Mouse (Mus musculus) activated CD4-positive, CD25-positive, alpha-beta regulatory T cell (primary cell): ENCODE data around the gene Mcat. TPM values are rescaled to one million over a fixed set of nuclear protein-coding genes. Genes with fewer than 3 reads are reported as not detected.

Source experiments
- polyA plus RNA-seq, 2 experiments: library from polyadenylated mRNA; unstranded; fragments of 100-300 nt; shearing (Covaris generic); gene quantifications; one replicate each; pipeline ENCODE4 v1.2.1; 2017

Gene Mcat
- 10 to 100 TPM; 23.3 to 26.6 TPM for polyA plus RNA-seq

GRCm38 (mm10) chr15:83563327-83563856 is at the start of gene Mcat, which contains the start of gene Tspo:
TSS of gene Mcat (minus strand) at chr15:83563787.
TSS of gene Tspo (plus strand) at chr15:83563592.

DNA sequence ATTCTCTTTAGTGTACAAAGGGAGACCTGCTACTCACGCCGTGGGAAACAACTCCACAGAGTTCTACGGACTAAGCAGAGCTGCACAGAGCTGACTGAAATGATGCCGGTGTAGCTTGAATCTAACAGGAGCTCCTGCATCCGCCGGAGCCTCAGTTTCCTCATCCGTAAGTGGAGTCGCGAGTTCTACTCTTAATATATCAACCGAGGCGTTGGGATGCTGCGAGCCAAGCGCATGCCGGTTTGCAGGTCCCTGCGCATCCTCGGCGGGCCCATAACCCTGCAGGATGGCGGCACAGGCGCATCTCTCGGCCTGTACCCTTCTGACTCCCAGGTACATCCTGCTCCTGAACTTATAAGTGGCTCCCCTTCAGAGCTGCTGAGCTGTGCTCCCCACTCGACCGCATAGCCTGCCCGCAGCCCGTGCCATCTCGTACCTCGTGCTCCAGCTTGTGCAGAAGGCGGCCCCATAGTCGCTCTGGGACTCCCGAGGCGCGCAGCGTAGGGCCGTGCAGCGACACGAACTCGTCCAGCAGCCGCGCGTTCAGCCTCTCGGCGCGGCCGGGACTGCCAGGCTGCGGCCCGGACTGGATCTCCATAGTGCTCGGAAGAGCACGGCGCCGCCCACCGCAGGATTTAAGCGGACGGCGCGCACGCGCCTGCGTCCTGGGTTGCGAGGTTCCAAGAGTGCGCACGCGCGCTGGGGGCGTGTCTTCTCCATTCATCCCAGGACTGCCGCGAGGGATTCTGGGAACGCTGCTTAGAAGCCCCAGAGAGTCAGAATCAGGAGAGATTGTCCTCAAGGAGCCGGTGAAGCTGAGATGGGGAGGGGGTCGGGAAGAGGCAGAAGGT is 31.2 kb upstream of the Mcat start, which contains the start of gene Ttll12:
Gene Ttll12 (minus strand): TSS at position 645 of the 851 bp plus-strand sequence.

DNA sequence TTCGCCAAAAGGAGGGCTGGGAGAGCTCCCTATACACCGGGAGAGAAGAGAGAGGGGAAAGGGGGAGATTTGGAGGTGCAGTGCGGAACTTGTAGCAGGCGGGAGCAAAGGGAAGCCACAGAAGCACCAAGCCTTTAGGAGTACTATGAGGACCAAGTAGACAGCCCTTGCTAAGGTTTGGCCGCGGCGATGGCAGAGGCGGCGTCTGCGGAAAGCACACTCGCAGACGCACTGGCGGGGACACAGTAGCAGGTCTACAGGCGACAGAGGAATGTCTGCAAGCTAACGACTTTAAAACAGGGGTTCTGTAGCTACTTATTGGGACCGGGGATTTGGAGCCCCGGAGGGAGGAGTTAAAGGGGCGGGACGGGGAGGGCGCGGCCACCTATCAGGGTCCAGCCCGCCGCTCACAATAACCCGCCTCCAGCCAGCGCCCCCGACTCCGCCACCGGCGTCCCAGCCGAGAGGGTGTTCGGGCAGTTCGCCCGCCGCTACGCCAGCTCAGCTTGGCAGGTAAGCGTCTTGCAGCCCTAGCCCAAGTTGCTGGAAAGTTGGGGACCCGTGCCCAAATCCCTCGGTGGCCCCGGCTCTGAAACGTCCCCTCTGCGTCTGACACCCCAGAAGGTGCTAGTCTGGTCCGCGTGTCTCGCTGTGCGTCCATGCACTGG is 37.0 kb downstream of the Mcat start, which contains the start of gene Bik:
Gene Bik (plus strand): TSS at position 439 of the 668 bp plus-strand sequence.

GRCm38 (mm10) chr15:83510805-83511405 is 52.7 kb downstream of the Mcat start, which contains the start of gene Ttll1:
TSS of gene Ttll1 (minus strand) at chr15:83510893.

Other genes with a start within 250 kb of the Mcat start
- gene Arfgap3, start 213.5 kb downstream of the Mcat start, polyA plus RNA-seq, result 10 to 100 TPM; 14.5 to 15.7 TPM
- gene Pacsin2, start 99.2 kb downstream of the Mcat start, polyA plus RNA-seq, result 10 to 100 TPM; 42.0 to 56.0 TPM
- 1 to 10 TPM; 5.1 to 7.1 TPM for gene Ttll1, start 52.9 kb downstream of the Mcat start, polyA plus RNA-seq
- 1 to 10 TPM; 3.5 to 3.7 TPM for gene Bik, start 36.9 kb downstream of the Mcat start, polyA plus RNA-seq
- 100 to 1,000 TPM; 394 to 406 TPM for gene Tspo, start 195 bp downstream of the Mcat start, polyA plus RNA-seq
- gene Ttll12, start 31.4 kb upstream of the Mcat start, polyA plus RNA-seq, result 10 to 100 TPM; 15.8 to 19.8 TPM
- gene Scube1, start 161.2 kb upstream of the Mcat start, polyA plus RNA-seq, result under 1 TPM; 0.11 to 0.77 TPM
- not detected for gene Mpped1, start 215.7 kb upstream of the Mcat start, polyA plus RNA-seq